Mouse (Mus musculus): ENCODE data around the gene Rbm42. TPM values are rescaled to one million over a fixed set of nuclear protein-coding genes. Genes with fewer than 3 reads are reported as not detected.

Gene Rbm42
- polyA plus RNA-seq, 1 experiment from 2014 or later: 119 TPM

DNA sequence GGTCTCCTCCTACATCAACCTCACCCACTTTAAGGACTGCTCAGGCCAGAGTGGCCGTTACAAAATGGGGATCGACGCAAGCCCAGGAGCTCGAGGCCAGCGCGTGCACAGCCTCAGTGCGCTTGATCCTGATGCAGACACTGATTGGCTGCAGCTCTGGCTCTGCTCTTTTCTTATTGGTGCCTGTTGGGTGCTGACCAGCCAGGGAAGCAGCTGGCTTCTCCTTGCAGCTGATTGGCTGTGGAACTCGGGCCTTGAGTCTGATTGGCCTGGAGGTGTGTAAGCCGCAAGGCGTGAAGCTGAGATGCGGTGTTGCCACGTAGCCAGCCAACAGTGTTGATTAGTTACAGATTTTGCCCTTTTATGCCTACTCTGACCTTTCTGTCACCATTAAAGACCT, 51.3 kb downstream of the Rbm42 start, which contains the start of gene Zbtb32:
Gene Zbtb32 (minus strand): TSS at position 124 of the 400 bp plus-strand sequence.
- no peak for DNase-seq (ENCODE audit: low spot score)
- Histone ChIP-seq H3K4me3 (ENCODE audit: low read depth, low read length) (no peak within 1 kb of the TSS), H3K36me3 (ENCODE audit: control insufficient read depth, insufficient read depth, low read length) (no peaks in the 10 kb centered on the region), H3K27ac (ENCODE audit: low read depth, low read length) (no peak within 1 kb of the TSS), H3K27me3 (ENCODE audit: control insufficient read depth, insufficient read depth, low read length) (no peaks in the 10 kb centered on the region), H3K4me2 (replicated peaks; ENCODE audit: low read depth, low read length) (peak within 1 kb of the TSS; percentile 6), H3K9ac (ENCODE audit: low read depth, low read length) (0 out of 2 replicates have a peak within 1 kb of the TSS, but pooled peaks have one; percentile 1), H3K4me1 (replicated peaks; ENCODE audit: control insufficient read depth, insufficient read depth, low read length) (no peaks in the 10 kb centered on the region), H3K9me3 (ENCODE audit: control insufficient read depth, low read length) (no peaks in the 10 kb centered on the region)
- 95% methylated on average over 12 of the region's 12 CpGs for WGBS
- no peak for ATAC-seq (ENCODE audit: low FRiP score)

- ATAC-seq (ENCODE audit: low FRiP score): no peak
- DNase-seq (ENCODE audit: low spot score): no peak
Observed at GRCm38 (mm10) chr7:30596811-30597210, 53.3 kb downstream of the Rbm42 start.

DNA sequence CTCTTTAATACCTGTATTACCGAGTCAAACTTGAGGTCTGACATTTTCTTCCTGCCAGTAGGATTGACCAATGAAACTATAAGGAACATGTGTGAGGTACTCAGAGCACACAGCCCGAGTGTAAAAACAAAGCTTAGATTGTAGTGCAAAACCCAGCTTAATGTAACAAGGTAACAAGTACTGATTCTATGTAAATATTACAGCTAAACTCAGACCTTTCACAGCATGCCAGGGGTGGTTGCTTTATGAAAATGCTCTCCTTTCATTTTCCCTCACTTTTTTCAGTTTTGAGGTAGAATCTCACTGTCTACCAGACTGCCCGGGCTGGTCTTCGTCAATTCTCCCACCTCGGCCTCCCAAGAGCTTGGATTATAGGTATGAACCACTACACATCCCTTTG, 54.0 kb downstream of the Rbm42 start:
- no peak overlapping the region for H3K27ac ChIP-seq (ENCODE audit: low read depth, low read length)
- 84% methylated on average over 5 of the region's 5 CpGs for WGBS
- no peak overlapping the region for H3K4me3 ChIP-seq (ENCODE audit: low read depth, low read length)
- no peaks in the 10 kb centered on the region for H3K27me3 ChIP-seq (ENCODE audit: control insufficient read depth, insufficient read depth, low read length)
- no peak for DNase-seq (ENCODE audit: low spot score)
- H3K4me1 ChIP-seq (replicated peaks; ENCODE audit: control insufficient read depth, insufficient read depth, low read length): no peaks in the 10 kb centered on the region
- ATAC-seq (ENCODE audit: low FRiP score): no peak
- H3K4me2 ChIP-seq (replicated peaks; ENCODE audit: low read depth, low read length): no peak overlapping the region
- no peaks in the 10 kb centered on the region for H3K36me3 ChIP-seq (ENCODE audit: control insufficient read depth, insufficient read depth, low read length)
- H3K9ac ChIP-seq (ENCODE audit: low read depth, low read length): no peak overlapping the region
- H3K9me3 ChIP-seq (ENCODE audit: control insufficient read depth, low read length): no peaks in the 10 kb centered on the region

More at GRCm38 (mm10) chr7:30596811-30597210, 53.3 kb downstream of the Rbm42 start:
- no peaks in the 10 kb centered on the region for H3K36me3 ChIP-seq (ENCODE audit: control insufficient read depth, insufficient read depth, low read length)
- H3K4me2 ChIP-seq (replicated peaks; ENCODE audit: low read depth, low read length): no peak overlapping the region
- no peak overlapping the region for H3K9ac ChIP-seq (ENCODE audit: low read depth, low read length)
- H3K9me3 ChIP-seq (ENCODE audit: control insufficient read depth, low read length): no peaks in the 10 kb centered on the region
- 78% methylated on average over 5 of the region's 5 CpGs for WGBS
- H3K4me1 ChIP-seq (replicated peaks; ENCODE audit: control insufficient read depth, insufficient read depth, low read length): no peaks in the 10 kb centered on the region
- H3K27me3 ChIP-seq (ENCODE audit: control insufficient read depth, insufficient read depth, low read length): no peaks in the 10 kb centered on the region
- no peak overlapping the region for H3K4me3 ChIP-seq (ENCODE audit: low read depth, low read length)
- H3K27ac ChIP-seq (ENCODE audit: low read depth, low read length): no peak overlapping the region

DNA sequence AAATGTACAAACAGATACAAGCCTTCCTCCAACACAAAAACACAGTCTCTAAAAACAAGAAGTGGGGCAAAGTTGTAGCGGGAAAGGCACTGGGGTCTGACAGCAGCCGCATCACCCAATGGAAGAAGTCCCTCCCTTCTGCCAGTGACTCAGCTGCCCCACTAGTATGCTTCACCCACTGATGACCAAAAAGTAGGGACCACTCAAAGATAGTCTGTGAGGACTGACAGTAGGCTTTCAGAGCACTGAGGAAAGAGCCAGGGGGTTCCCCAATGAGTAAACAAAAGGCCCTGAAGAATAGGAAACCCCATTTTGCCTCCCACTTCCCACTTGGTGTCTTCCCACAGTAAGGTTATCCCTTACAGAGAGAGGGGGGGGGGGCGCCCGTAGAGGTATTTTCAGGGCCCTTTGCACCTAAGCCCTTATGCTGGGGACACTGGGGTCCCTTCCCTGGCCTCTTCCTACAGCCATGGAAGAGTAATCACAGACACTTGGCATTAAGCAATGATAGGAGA, 55.5 kb downstream of the Rbm42 start:
- Histone ChIP-seq H3K4me2 (replicated peaks; ENCODE audit: low read depth, low read length) (no peak overlapping the region), H3K4me1 (replicated peaks; ENCODE audit: control insufficient read depth, insufficient read depth, low read length) (no peaks in the 10 kb centered on the region; the same call in 1 of the 2 replicates), H3K9ac (ENCODE audit: low read depth, low read length) (no peak overlapping the region), H3K27ac (ENCODE audit: low read depth, low read length) (no peak overlapping the region), H3K4me3 (ENCODE audit: low read depth, low read length) (no peak overlapping the region), H3K27me3 (ENCODE audit: control insufficient read depth, insufficient read depth, low read length) (no peaks in the 10 kb centered on the region), H3K36me3 (ENCODE audit: control insufficient read depth, insufficient read depth, low read length) (no peaks in the 10 kb centered on the region), H3K9me3 (ENCODE audit: control insufficient read depth, low read length) (no peaks in the 10 kb centered on the region)
- 68% methylated on average over 4 of the region's 4 CpGs for WGBS
- DNase-seq (ENCODE audit: low spot score) (no peak), ATAC-seq (ENCODE audit: low FRiP score) (no peak)

DNA sequence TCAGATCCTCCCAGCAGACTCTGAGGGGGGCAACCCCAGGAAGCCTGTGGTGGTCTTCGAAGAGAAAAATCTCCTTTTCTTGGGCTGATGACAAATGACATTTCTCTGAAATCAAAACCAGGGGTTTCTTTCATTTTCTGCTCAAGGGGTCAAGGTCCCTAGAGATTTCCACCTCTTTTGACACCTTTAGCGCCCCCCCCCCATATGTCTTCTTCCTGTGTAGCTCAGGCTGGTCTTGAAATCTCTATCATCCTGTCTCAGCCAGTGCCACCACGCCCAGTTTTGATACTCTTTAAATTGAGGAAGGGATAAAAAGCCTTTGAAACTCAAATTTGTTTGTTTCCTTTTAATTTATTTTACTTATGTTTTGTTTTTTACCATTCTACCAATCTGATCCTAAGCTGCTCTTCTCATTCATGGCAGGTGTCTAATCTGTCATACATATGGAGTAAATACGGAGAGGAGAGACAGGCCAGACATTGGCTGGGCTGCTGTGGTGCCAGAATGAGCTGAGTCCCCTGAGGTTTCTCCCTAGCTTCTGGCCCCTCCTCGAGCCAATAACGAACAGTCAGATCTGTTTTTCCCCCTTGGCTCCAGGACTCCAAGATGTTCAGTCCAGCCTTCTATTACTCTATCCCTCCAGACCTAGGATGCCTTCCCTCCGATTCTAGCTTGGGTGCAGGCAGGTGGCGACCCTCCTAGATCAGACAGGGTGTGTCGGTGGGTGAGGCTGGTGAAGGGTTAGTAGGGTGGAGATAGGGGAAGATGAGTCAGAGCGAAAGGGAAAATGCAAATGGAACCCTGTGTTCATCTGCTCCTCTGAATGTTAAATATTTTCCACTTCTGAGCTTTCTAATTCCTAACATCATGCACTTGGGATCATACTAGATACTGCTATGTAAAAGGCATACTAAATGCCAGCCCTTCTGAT, 56.3 kb downstream of the Rbm42 start:
- no peak overlapping the region for H3K9ac ChIP-seq (ENCODE audit: low read depth, low read length)
- H3K4me3 ChIP-seq (ENCODE audit: low read depth, low read length): no peak overlapping the region
- H3K27ac ChIP-seq (ENCODE audit: low read depth, low read length): no peak overlapping the region
- WGBS: 69% methylated on average over 10 of the region's 10 CpGs
- H3K27me3 ChIP-seq (ENCODE audit: control insufficient read depth, insufficient read depth, low read length): no peaks in the 10 kb centered on the region
- no peak overlapping the region for H3K4me2 ChIP-seq (replicated peaks; ENCODE audit: low read depth, low read length)
- no peak for ATAC-seq (ENCODE audit: low FRiP score)
- DNase-seq (ENCODE audit: low spot score): no peak
- H3K4me1 ChIP-seq (replicated peaks; ENCODE audit: control insufficient read depth, insufficient read depth, low read length): no peaks in the 10 kb centered on the region; the same call in 1 of the 2 replicates
- H3K9me3 ChIP-seq (ENCODE audit: control insufficient read depth, low read length): no peaks in the 10 kb centered on the region
- H3K36me3 ChIP-seq (ENCODE audit: control insufficient read depth, insufficient read depth, low read length): no peaks in the 10 kb centered on the region

GRCm38 (mm10) chr7:30592772-30593423, 57.2 kb downstream of the Rbm42 start:
- no peak overlapping the region for H3K9ac ChIP-seq (ENCODE audit: low read depth, low read length)
- no peak overlapping the region for H3K4me3 ChIP-seq (ENCODE audit: low read depth, low read length)
- no peak for ATAC-seq (ENCODE audit: low FRiP score)
- no peaks in the 10 kb centered on the region for H3K36me3 ChIP-seq (ENCODE audit: control insufficient read depth, insufficient read depth, low read length)
- H3K27me3 ChIP-seq (ENCODE audit: control insufficient read depth, insufficient read depth, low read length): no peaks in the 10 kb centered on the region
- 55% methylated on average over 5 of the region's 5 CpGs for WGBS
- no peak overlapping the region for H3K27ac ChIP-seq (ENCODE audit: low read depth, low read length)
- H3K9me3 ChIP-seq (ENCODE audit: control insufficient read depth, low read length): no peaks in the 10 kb centered on the region
- no peaks in the 10 kb centered on the region; the same call in 1 of the 2 replicates for H3K4me1 ChIP-seq (replicated peaks; ENCODE audit: control insufficient read depth, insufficient read depth, low read length)
- no peak for DNase-seq (ENCODE audit: low spot score)
- H3K4me2 ChIP-seq (replicated peaks; ENCODE audit: low read depth, low read length): no peak overlapping the region

GRCm38 (mm10) chr7:30591605-30591951, 58.5 kb downstream of the Rbm42 start:
- H3K9me3 ChIP-seq (ENCODE audit: control insufficient read depth, low read length): no peaks in the 10 kb centered on the region
- peaks cover 5% of the 10 kb centered on the region for H3K4me1 ChIP-seq (replicated peaks; ENCODE audit: control insufficient read depth, insufficient read depth, low read length)
- no peak overlapping the region for H3K4me3 ChIP-seq (ENCODE audit: low read depth, low read length)
- no peak for DNase-seq (ENCODE audit: low spot score)
- H3K4me2 ChIP-seq (replicated peaks; ENCODE audit: low read depth, low read length): no peak overlapping the region
- no peak for ATAC-seq (ENCODE audit: low FRiP score)
- H3K36me3 ChIP-seq (ENCODE audit: control insufficient read depth, insufficient read depth, low read length): no peaks in the 10 kb centered on the region
- no peaks in the 10 kb centered on the region for H3K27me3 ChIP-seq (ENCODE audit: control insufficient read depth, insufficient read depth, low read length)
- WGBS: 37% methylated on average over 4 of the region's 4 CpGs
- no peak overlapping the region for H3K27ac ChIP-seq (ENCODE audit: low read depth, low read length)
- H3K9ac ChIP-seq (ENCODE audit: low read depth, low read length): no peak overlapping the region; the same call in 1 of the 2 replicates

Measured in hindbrain, embryonic 11.5 days (tissue).